Mouse (Mus musculus) G1E (cell line): ENCODE measurements around the gene Dusp6.

Experiments
- CTCF ChIP-seq: IDR thresholded peaks from 2 replicates; pipeline ENCODE4 v1.5.1; 2012; ENCODE audit warnings: low read depth, low read length, inconsistent platforms, mixed read lengths
- GATA1 ChIP-seq: IDR thresholded peaks from 2 replicates; pipeline ENCODE4 v1.6.1; 2012; ENCODE audit warnings: borderline replicate concordance, low read length, inconsistent platforms, mixed read lengths
- GATA2 ChIP-seq: IDR thresholded peaks from 2 replicates; pipeline ENCODE4 v1.6.1; 2012; ENCODE audit warnings: low read depth, low read length, inconsistent platforms, borderline replicate concordance
- POLR2AphosphoS5 ChIP-seq: IDR thresholded peaks from 2 replicates; pipeline ENCODE4 v1.6.1; 2012; ENCODE audit warnings: low read depth, low read length, inconsistent platforms; ENCODE audit not compliant: insufficient replicate concordance
- TAL1 ChIP-seq: conservative IDR thresholded peaks from 2 replicates; pipeline ENCODE4 v1.6.1; 2012; ENCODE audit warnings: low read depth, low read length, inconsistent platforms, mixed read lengths

DNA sequence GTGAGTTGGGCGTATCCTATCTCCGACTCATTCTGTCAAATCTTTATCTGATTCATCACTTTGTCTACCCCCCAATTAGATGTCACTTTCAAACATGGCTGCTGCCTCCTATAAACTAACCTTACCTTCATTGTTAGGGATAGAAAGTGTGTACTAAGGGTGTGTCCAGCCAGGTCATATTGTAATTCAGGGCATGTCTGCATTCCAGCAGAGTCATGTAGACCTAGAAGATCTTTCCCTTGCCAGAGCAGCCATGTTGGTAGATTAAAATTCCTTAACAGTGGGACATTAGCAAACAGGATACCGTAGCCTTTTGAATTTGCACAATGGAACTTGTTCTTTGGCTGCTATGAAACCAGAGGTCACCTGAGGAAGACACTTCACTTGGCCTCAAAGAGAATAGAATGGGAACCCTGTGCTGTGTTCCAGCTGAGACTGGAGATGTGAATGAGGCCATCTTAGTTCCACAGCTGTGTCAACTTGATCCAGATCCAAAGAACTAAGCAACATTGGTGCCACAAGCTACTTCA, 30.1 kb downstream of the Dusp6 start:
- no peak for TF ChIP-seq CTCF
- no peak for TF ChIP-seq TAL1
- no peak for TF ChIP-seq GATA1
- no peak for TF ChIP-seq POLR2AphosphoS5
- TF ChIP-seq GATA2, result no peak
